Mouse (Mus musculus) stomach, postnatal 0 days (tissue): ENCODE measurements around the gene 2810004N23Rik.

Source experiments
- CTCF ChIP-seq: IDR thresholded peaks from 2 replicates; pipeline ENCODE4 v1.5.1; 2016; ENCODE audit warnings: antibody characterized with exemption, low read depth, mild to moderate bottlenecking, moderate library complexity
- EP300 ChIP-seq: optimal IDR thresholded peaks from 2 replicates; pipeline ENCODE3; 2016; ENCODE audit warnings: antibody characterized with exemption

- TF ChIP-seq CTCF, result no peak
- TF ChIP-seq EP300, result no peak
These were observed 26.0 kb downstream of the 2810004N23Rik start for GRCm38 (mm10) chr8:124836907-124837306.
